Mouse (Mus musculus): ENCODE results near the gene Zhx3. TPM values are rescaled to one million over a fixed set of nuclear protein-coding genes. Genes with fewer than 3 reads are reported as not detected.

Zhx3 gene
- 8.6 TPM for polyA plus RNA-seq (2017; shearing (Covaris generic))

GRCm38 (mm10) chr2:160872890-160873382 lies at the start of gene Zhx3:
Zhx3 (minus strand) TSS chr2:160872998.

DNA sequence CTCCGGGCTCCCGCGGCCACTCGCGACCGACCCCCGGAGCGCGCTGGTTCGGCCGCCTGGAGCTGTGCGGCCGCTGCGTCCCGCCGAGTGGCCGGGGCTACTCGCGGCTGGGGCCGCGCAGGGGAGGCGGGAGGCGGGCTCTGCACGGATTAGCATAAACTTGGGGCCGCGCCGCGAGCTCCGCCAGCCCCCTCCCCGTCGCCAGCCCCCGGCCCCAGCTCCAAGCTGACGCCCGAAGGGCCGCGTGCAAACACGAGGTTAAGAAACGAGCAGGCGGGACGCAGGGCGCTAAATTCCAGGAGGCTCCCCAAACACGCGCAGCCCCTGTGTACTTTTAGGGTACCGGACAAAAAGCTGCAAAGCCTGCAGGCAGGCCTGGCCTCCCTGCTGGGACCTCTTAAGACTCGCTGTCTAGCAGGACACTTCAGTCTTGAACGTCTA lies 39.5 kb upstream of the Zhx3 start, which contains the start of gene Emilin3:
TSS of gene Emilin3 (minus strand) at position 98 of the 441 bp plus-strand sequence.

DNA sequence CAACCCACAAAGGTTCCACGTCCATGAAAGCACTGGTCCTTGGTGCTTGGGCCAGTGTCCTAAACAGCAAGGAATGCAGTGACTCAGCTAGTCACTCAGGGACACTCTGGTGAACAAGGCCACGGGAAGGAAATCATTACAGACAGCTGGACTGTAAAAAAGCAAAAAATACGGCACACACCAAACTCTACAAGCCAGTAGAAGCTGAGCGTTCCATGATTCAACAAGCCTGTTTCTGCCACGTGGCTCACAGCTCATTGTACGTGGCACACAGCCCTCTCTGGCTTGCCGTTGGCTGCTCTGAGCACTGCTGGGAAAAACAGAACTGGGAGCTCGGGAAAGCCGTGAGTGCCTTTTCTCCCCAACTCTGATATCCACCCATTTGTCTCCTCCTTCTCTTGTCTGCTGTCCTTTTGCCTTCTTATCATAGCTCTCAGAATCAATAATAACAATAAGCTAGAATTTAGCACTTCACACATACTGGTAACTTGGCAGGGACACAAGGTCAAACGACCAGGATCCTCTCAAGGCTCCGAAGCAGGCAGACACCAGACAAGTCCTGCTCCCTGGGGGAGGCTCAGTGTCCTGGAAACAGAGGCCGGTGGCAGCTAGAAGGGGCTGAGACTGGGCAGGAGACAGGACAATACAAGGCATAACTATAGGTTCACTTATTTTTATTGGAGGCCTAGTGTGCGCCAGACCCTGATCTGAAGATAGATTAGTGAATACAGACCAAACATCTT lies 7.8 kb upstream of the Zhx3 start, which contains the start of gene Lpin3:
TSS of gene Lpin3 (plus strand) at position 218 of the 743 bp plus-strand sequence.

GRCm38 (mm10) chr2:160731117-160731838 lies 141.5 kb downstream of the Zhx3 start, which contains the start of gene Plcg1:
Plcg1 (plus strand) TSS chr2:160731300.

Other genes starting within 250 kb of the Zhx3 start
- gene Top1, start 227.1 kb downstream of the Zhx3 start, polyA plus RNA-seq (2017; shearing (Covaris generic)) = 66.3 TPM
- gene Plcg1, start 141.7 kb downstream of the Zhx3 start, polyA plus RNA-seq (2017; shearing (Covaris generic)) = 209 TPM
- gene Lpin3, start 7.7 kb upstream of the Zhx3 start, polyA plus RNA-seq (2017; shearing (Covaris generic)) = 0.81 TPM
- gene Emilin3, start 39.3 kb upstream of the Zhx3 start, polyA plus RNA-seq (2017; shearing (Covaris generic)) = not detected
- gene Chd6, start 236.1 kb upstream of the Zhx3 start, polyA plus RNA-seq (2017; shearing (Covaris generic)) = 60.1 TPM